Mouse (Mus musculus): ENCODE measurements around the gene Ccdc93.

- TF ChIP-seq CTCF (conservative IDR thresholded peaks at IDR 0.05; ENCODE audit: insufficient read depth, insufficient read length, low read depth, low read length), result no peak
- no peak for TF ChIP-seq POLR2A (IDR thresholded peaks at IDR 0.05; ENCODE audit: low read depth, low read length)
Measured at GRCm38 (mm10) chr1:121511186-121511585, 80.3 kb downstream of the Ccdc93 start.

All from kidney, adult 2 months (tissue).